Mouse (Mus musculus): ENCODE data around the gene T2. TPM values are rescaled to one million over a fixed set of nuclear protein-coding genes. Genes with fewer than 3 reads are reported as not detected.
A peak's percentile ranks its signal among the peaks of the same experiment; 100 is the strongest.
"Not testable (repeated sequence)": the region's sequence is repeated elsewhere in the genome, so short reads cannot be mapped to it uniquely, and the experiment has no call there.

Gene T2
- polyA plus RNA-seq, 1 experiment from 2014 or later = 0.35 TPM

- Histone ChIP-seq H3K4me1 (peaks cover 42% of the 10 kb centered on the region), H3K27me3 (ENCODE audit: poor library complexity, severe bottlenecking) (peaks cover 38% of the 10 kb centered on the region)
- not testable (repeated sequence) for H3K36me3 ChIP-seq (replicated peaks); DNase-seq (ENCODE audit: extremely low spot score, low spot score); H3K27ac ChIP-seq; H3K9me3 ChIP-seq; H3K4me3 ChIP-seq
- WGBS = 62% methylated on average over 4 of the region's 4 CpGs
Measured at GRCm38 (mm10) chr17:8408002-8408401, 52.2 kb downstream of the T2 start.

GRCm38 (mm10) chr17:8408589-8409295 lies 53.0 kb downstream of the T2 start:
- Histone ChIP-seq H3K27me3 (ENCODE audit: poor library complexity, severe bottlenecking) (peaks cover 45% of the 10 kb centered on the region), H3K4me3 (peak overlapping the region; percentile 4; the same call in 1 of the 2 replicates), H3K9me3 (no peaks in the 10 kb centered on the region), H3K36me3 (replicated peaks) (no peaks in the 10 kb centered on the region), H3K27ac (peak overlapping the region; percentile 48; the same call in 1 of the 2 replicates), H3K4me1 (peaks cover 42% of the 10 kb centered on the region)
- 3% methylated on average over 16 of the region's 16 CpGs for WGBS
- DNase-seq (ENCODE audit: extremely low spot score, low spot score) = no peak

- H3K36me3 ChIP-seq (replicated peaks) = no peaks in the 10 kb centered on the region
- H3K4me1 ChIP-seq = peaks cover 48% of the 10 kb centered on the region
- H3K9me3 ChIP-seq = no peaks in the 10 kb centered on the region
- WGBS = 87% methylated on average over 2 of the region's 2 CpGs
- no peak for DNase-seq (ENCODE audit: extremely low spot score, low spot score)
- H3K27me3 ChIP-seq (ENCODE audit: poor library complexity, severe bottlenecking) = peaks cover 60% of the 10 kb centered on the region
- H3K27ac ChIP-seq = no peak overlapping the region
- H3K4me3 ChIP-seq = no peak overlapping the region
Measured at GRCm38 (mm10) chr17:8410330-8410729, 54.5 kb downstream of the T2 start.

GRCm38 (mm10) chr17:8413656-8414055 lies 57.9 kb downstream of the T2 start:
- Histone ChIP-seq H3K27me3 (ENCODE audit: poor library complexity, severe bottlenecking) (peaks cover 67% of the 10 kb centered on the region), H3K4me1 (peaks cover 32% of the 10 kb centered on the region), H3K27ac (no peak overlapping the region), H3K36me3 (replicated peaks) (no peaks in the 10 kb centered on the region), H3K4me3 (no peak overlapping the region), H3K9me3 (no peaks in the 10 kb centered on the region)
- no peak for DNase-seq (ENCODE audit: extremely low spot score, low spot score)
- 51% methylated on average over 5 of the region's 5 CpGs for whole genome bisulfite sequencing

GRCm38 (mm10) chr17:8415533-8415932 lies 59.7 kb downstream of the T2 start:
- Histone ChIP-seq H3K36me3 (replicated peaks) (no peaks in the 10 kb centered on the region), H3K27me3 (ENCODE audit: poor library complexity, severe bottlenecking) (peaks cover 50% of the 10 kb centered on the region), H3K4me3 (no peak overlapping the region), H3K4me1 (peaks cover 20% of the 10 kb centered on the region), H3K27ac (0 out of 2 replicates have a peak overlapping the region, but pooled peaks have one; percentile 20), H3K9me3 (no peaks in the 10 kb centered on the region)
- 3% methylated on average over 8 of the region's 8 CpGs for WGBS
- DNase-seq (ENCODE audit: extremely low spot score, low spot score) = no peak

GRCm38 (mm10) chr17:8416865-8417264 lies 61.1 kb downstream of the T2 start:
- H3K4me3 ChIP-seq = no peak overlapping the region
- 70% methylated on average over 8 of the region's 8 CpGs for WGBS
- H3K4me1 ChIP-seq = peaks cover 20% of the 10 kb centered on the region
- no peak overlapping the region for H3K27ac ChIP-seq
- H3K27me3 ChIP-seq (ENCODE audit: poor library complexity, severe bottlenecking) = peaks cover 50% of the 10 kb centered on the region
- H3K9me3 ChIP-seq = no peaks in the 10 kb centered on the region
- H3K36me3 ChIP-seq (replicated peaks) = no peaks in the 10 kb centered on the region
- no peak for DNase-seq (ENCODE audit: extremely low spot score, low spot score)

- WGBS = 57% methylated on average over 1 of the region's 1 CpGs
- H3K27ac ChIP-seq = no peak overlapping the region
Measured at GRCm38 (mm10) chr17:8420739-8421138, 64.9 kb downstream of the T2 start.

GRCm38 (mm10) chr17:8421517-8421916 lies 65.7 kb downstream of the T2 start:
- Histone ChIP-seq H3K27ac (no peak overlapping the region), H3K4me1 (no peaks in the 10 kb centered on the region), H3K9me3 (peaks cover 6% of the 10 kb centered on the region), H3K36me3 (replicated peaks) (no peaks in the 10 kb centered on the region), H3K27me3 (ENCODE audit: poor library complexity, severe bottlenecking) (peaks cover 16% of the 10 kb centered on the region), H3K4me3 (no peak overlapping the region)
- DNase-seq (ENCODE audit: extremely low spot score, low spot score) = no peak
- 53% methylated on average over 5 of the region's 5 CpGs for WGBS

More at GRCm38 (mm10) chr17:8420739-8421138, 64.9 kb downstream of the T2 start:
- DNase-seq (ENCODE audit: extremely low spot score, low spot score) = no peak
- peaks cover 22% of the 10 kb centered on the region for H3K27me3 ChIP-seq (ENCODE audit: poor library complexity, severe bottlenecking)
- H3K4me1 ChIP-seq = peaks cover 3% of the 10 kb centered on the region; the same call in 1 of the 2 replicates
- peaks cover under 1% of the 10 kb centered on the region; the same call in 1 of the 2 replicates for H3K9me3 ChIP-seq
- H3K36me3 ChIP-seq (replicated peaks) = no peaks in the 10 kb centered on the region
- H3K4me3 ChIP-seq = no peak overlapping the region

- Histone ChIP-seq H3K27ac (no peak overlapping the region), H3K27me3 (ENCODE audit: poor library complexity, severe bottlenecking) (peaks cover 25% of the 10 kb centered on the region), H3K4me3 (no peak overlapping the region), H3K36me3 (replicated peaks) (no peaks in the 10 kb centered on the region), H3K4me1 (no peaks in the 10 kb centered on the region), H3K9me3 (peaks cover 6% of the 10 kb centered on the region)
- no peak for DNase-seq (ENCODE audit: extremely low spot score, low spot score)
- WGBS = 51% methylated on average over 2 of the region's 2 CpGs
Measured at GRCm38 (mm10) chr17:8423283-8423682, 67.5 kb downstream of the T2 start.

GRCm38 (mm10) chr17:8429436-8429835 lies 73.6 kb downstream of the T2 start:
- no peak overlapping the region for H3K4me3 ChIP-seq
- no peak overlapping the region for H3K27ac ChIP-seq
- DNase-seq (ENCODE audit: extremely low spot score, low spot score) = no peak
- H3K9me3 ChIP-seq = peaks cover 6% of the 10 kb centered on the region
- 1% methylated on average over 16 of the region's 16 CpGs for WGBS
- no peaks in the 10 kb centered on the region for H3K36me3 ChIP-seq (replicated peaks)
- peaks cover 33% of the 10 kb centered on the region for H3K4me1 ChIP-seq
- peaks cover 86% of the 10 kb centered on the region for H3K27me3 ChIP-seq (ENCODE audit: poor library complexity, severe bottlenecking)

GRCm38 (mm10) chr17:8429896-8430295 lies 74.1 kb downstream of the T2 start:
- H3K4me3 ChIP-seq = no peak overlapping the region
- H3K27me3 ChIP-seq (ENCODE audit: poor library complexity, severe bottlenecking) = peaks cover 91% of the 10 kb centered on the region
- H3K4me1 ChIP-seq = peaks cover 38% of the 10 kb centered on the region
- no peak for DNase-seq (ENCODE audit: extremely low spot score, low spot score)
- H3K36me3 ChIP-seq (replicated peaks) = no peaks in the 10 kb centered on the region
- under 1% methylated on average over 5 of the region's 5 CpGs for WGBS
- H3K9me3 ChIP-seq = peaks cover 6% of the 10 kb centered on the region
- no peak overlapping the region for H3K27ac ChIP-seq

- DNase-seq (ENCODE audit: extremely low spot score, low spot score) = peak; percentile 31
- WGBS = under 1% methylated on average over 17 of the region's 17 CpGs
- no peak overlapping the region for H3K27ac ChIP-seq
Measured at GRCm38 (mm10) chr17:8432179-8432800, 76.5 kb downstream of the T2 start.

More at GRCm38 (mm10) chr17:8432179-8432800, 76.5 kb downstream of the T2 start:
- H3K4me1 ChIP-seq = peaks cover 38% of the 10 kb centered on the region
- H3K27me3 ChIP-seq (ENCODE audit: poor library complexity, severe bottlenecking) = peaks cover 100% of the 10 kb centered on the region
- H3K4me3 ChIP-seq = no peak overlapping the region
- no peaks in the 10 kb centered on the region for H3K9me3 ChIP-seq
- H3K36me3 ChIP-seq (replicated peaks) = no peaks in the 10 kb centered on the region
